Mouse (Mus musculus): Measurements from ENCODE around the gene Trp53bp2. TPM values are rescaled to one million over a fixed set of nuclear protein-coding genes. Genes with fewer than 3 reads are reported as not detected.

Trp53bp2 gene
- polyA plus RNA-seq, 1 experiment from 2014 or later = 25.5 TPM

DNA sequence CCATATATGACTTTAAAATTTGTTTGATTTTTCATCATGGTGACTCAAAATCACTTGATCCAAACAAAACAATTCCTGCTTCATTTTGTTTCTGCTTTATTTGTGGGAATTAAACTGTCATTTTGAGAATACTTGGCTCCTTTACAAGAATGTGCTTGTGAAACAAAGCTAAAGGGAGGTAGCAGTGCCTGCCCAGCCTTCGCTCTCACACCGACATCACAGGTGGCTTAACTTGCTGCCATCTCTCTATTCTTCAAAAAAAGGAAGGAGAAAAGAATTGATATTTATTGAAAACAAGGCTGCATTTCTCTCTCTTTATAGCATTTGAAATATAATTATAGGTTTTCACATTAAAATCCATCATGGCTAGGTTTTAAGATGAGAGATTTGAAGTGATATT is 15.3 kb downstream of the Trp53bp2 start:
- Histone ChIP-seq H3K27me3 (ENCODE audit: control insufficient read depth, insufficient read depth, low read length) (no peaks in the 10 kb centered on the region), H3K9me3 (ENCODE audit: control insufficient read depth, low read length) (no peaks in the 10 kb centered on the region), H3K4me1 (ENCODE audit: control insufficient read depth, insufficient read depth, low read length) (0 out of 2 replicates have a peak, but pooled peaks cover 9% of the 10 kb centered on the region), H3K4me3 (replicated peaks; ENCODE audit: low read depth, low read length) (no peak overlapping the region), H3K36me3 (ENCODE audit: control insufficient read depth, insufficient read depth, low read length) (peaks cover 2% of the 10 kb centered on the region; the same call in 1 of the 2 replicates), H3K9ac (replicated peaks; ENCODE audit: low read length) (no peak overlapping the region), H3K27ac (replicated peaks; ENCODE audit: low read depth, low read length) (no peak overlapping the region), H3K4me2 (ENCODE audit: low read length) (no peak overlapping the region)
- no peak for DNase-seq
- no peak for ATAC-seq (ENCODE audit: low FRiP score, low TSS enrichment)
- 86% methylated on average over 2 of the region's 2 CpGs for WGBS

DNA sequence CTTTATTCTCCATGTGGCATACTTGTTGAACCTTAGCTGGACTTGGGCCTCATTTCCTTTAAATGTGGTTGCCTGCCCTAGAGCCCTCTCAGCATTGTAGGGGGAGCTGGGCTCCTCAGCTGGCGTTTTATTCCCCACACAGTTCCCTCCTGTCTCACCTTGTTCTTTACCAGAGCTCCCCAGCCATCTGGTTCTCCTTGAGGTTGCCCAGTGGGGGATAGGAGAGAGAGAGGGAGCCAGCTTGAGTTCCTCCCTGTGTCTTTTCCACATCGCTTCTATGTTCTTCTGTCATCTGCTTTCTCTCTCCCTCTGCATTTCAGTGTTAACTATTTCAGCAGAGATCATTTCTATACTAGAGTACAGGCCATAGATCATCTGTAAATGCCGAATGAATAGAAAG is 16.2 kb downstream of the Trp53bp2 start:
- H3K4me3 ChIP-seq (replicated peaks; ENCODE audit: low read depth, low read length) = no peak overlapping the region
- 70% methylated on average over 3 of the region's 3 CpGs for WGBS
- no peak overlapping the region for H3K4me2 ChIP-seq (ENCODE audit: low read length)
- no peak overlapping the region for H3K9ac ChIP-seq (replicated peaks; ENCODE audit: low read length)
- no peak overlapping the region for H3K27ac ChIP-seq (replicated peaks; ENCODE audit: low read depth, low read length)
- 0 out of 2 replicates have a peak, but pooled peaks cover 9% of the 10 kb centered on the region for H3K4me1 ChIP-seq (ENCODE audit: control insufficient read depth, insufficient read depth, low read length)
- H3K36me3 ChIP-seq (ENCODE audit: control insufficient read depth, insufficient read depth, low read length) = peaks cover 5% of the 10 kb centered on the region; the same call in 1 of the 2 replicates
- no peak for DNase-seq
- ATAC-seq (ENCODE audit: low FRiP score, low TSS enrichment) = no peak
- H3K27me3 ChIP-seq (ENCODE audit: control insufficient read depth, insufficient read depth, low read length) = no peaks in the 10 kb centered on the region
- no peaks in the 10 kb centered on the region for H3K9me3 ChIP-seq (ENCODE audit: control insufficient read depth, low read length)

DNA sequence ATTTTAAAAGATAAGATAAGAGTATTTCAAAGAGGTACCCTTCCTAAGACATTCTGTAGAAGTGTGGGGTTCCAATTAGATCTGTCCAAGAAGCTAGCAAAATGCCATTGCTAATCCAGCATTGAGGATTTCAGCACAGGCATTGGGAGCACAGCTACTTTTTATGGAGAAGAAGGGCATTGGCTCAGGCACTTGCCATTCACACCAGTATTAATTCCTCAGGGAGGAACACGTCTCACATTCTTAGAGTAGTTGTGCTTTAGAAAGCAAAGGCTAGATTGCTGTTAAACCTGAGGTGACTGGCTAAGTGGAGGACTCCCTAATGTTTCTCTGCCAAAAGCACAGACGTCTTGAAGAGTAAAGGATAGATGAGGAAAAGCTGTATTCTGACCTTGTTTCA is 17.5 kb downstream of the Trp53bp2 start:
- 49% methylated on average over 2 of the region's 2 CpGs for WGBS
- Histone ChIP-seq H3K36me3 (ENCODE audit: control insufficient read depth, insufficient read depth, low read length) (peaks cover 16% of the 10 kb centered on the region), H3K27ac (replicated peaks; ENCODE audit: low read depth, low read length) (no peak overlapping the region)

DNA sequence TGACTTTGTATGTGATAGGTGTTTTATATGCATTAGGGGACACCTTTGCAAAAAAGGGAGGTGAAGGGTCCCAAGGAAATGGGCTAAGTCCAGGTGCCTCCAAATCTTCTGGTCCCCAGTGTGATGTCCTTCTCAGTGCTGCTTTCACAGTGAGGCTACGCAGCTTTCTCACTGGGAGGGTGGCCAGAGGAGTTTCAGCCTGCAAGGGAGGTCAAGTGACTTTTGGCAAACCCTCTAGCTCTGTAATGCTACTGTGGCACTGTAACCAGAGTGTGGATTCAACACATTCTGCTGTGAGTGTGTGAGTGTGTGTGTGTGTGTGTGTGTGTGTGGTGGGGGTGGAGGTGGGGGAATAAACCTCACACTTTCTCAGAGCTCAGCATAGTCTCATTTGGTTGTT is 18.5 kb downstream of the Trp53bp2 start:
- Histone ChIP-seq H3K27me3 (ENCODE audit: control insufficient read depth, insufficient read depth, low read length) (no peaks in the 10 kb centered on the region), H3K27ac (replicated peaks; ENCODE audit: low read depth, low read length) (no peak overlapping the region), H3K4me3 (replicated peaks; ENCODE audit: low read depth, low read length) (no peak overlapping the region), H3K4me2 (ENCODE audit: low read length) (no peak overlapping the region), H3K9ac (replicated peaks; ENCODE audit: low read length) (no peak overlapping the region), H3K4me1 (ENCODE audit: control insufficient read depth, insufficient read depth, low read length) (0 out of 2 replicates have a peak, but pooled peaks cover 9% of the 10 kb centered on the region), H3K36me3 (ENCODE audit: control insufficient read depth, insufficient read depth, low read length) (peaks cover 26% of the 10 kb centered on the region), H3K9me3 (ENCODE audit: control insufficient read depth, low read length) (no peaks in the 10 kb centered on the region)
- ATAC-seq (ENCODE audit: low FRiP score, low TSS enrichment) (no peak), DNase-seq (no peak)
- WGBS = 85% methylated on average over 1 of the region's 1 CpGs

More for the DNA sequence above, 17.5 kb downstream of the Trp53bp2 start:
- Histone ChIP-seq H3K4me2 (ENCODE audit: low read length) (no peak overlapping the region), H3K9me3 (ENCODE audit: control insufficient read depth, low read length) (no peaks in the 10 kb centered on the region), H3K4me1 (ENCODE audit: control insufficient read depth, insufficient read depth, low read length) (0 out of 2 replicates have a peak, but pooled peaks cover 9% of the 10 kb centered on the region), H3K9ac (replicated peaks; ENCODE audit: low read length) (no peak overlapping the region), H3K27me3 (ENCODE audit: control insufficient read depth, insufficient read depth, low read length) (no peaks in the 10 kb centered on the region), H3K4me3 (replicated peaks; ENCODE audit: low read depth, low read length) (no peak overlapping the region)
- ATAC-seq (ENCODE audit: low FRiP score, low TSS enrichment) = no peak
- no peak for DNase-seq

DNA sequence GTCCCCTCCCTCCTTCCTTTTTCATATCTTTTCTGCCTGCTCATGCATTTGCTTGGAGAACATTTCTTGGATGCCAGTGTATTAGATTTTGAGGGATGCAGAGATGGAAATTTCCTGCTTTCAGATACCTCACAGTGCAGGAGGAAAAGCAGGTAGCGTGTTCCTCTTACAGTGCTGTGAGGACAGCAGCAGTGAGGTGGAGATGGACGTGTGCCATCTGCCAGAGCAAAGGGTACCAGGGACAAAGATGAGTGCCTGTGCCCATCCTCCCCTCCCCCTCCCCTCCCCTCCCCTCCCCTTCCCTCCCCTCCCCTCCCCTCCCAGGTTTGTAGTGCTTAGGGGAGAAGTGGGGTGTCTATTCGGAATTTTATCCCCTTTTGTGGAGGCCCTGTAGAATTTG is 20.9 kb downstream of the Trp53bp2 start:
- no peaks in the 10 kb centered on the region for H3K27me3 ChIP-seq (ENCODE audit: control insufficient read depth, insufficient read depth, low read length)
- DNase-seq (no peak), ATAC-seq (ENCODE audit: low FRiP score, low TSS enrichment) (no peak)
- H3K27ac ChIP-seq (replicated peaks; ENCODE audit: low read depth, low read length) = no peak overlapping the region
- H3K4me3 ChIP-seq (replicated peaks; ENCODE audit: low read depth, low read length) = no peak overlapping the region
- H3K9ac ChIP-seq (replicated peaks; ENCODE audit: low read length) = no peak overlapping the region
- 81% methylated on average over 3 of the region's 3 CpGs for WGBS
- no peaks in the 10 kb centered on the region for H3K9me3 ChIP-seq (ENCODE audit: control insufficient read depth, low read length)
- peaks cover 43% of the 10 kb centered on the region for H3K36me3 ChIP-seq (ENCODE audit: control insufficient read depth, insufficient read depth, low read length)
- H3K4me1 ChIP-seq (ENCODE audit: control insufficient read depth, insufficient read depth, low read length) = 0 out of 2 replicates have a peak, but pooled peaks cover 9% of the 10 kb centered on the region
- no peak overlapping the region for H3K4me2 ChIP-seq (ENCODE audit: low read length)

DNA sequence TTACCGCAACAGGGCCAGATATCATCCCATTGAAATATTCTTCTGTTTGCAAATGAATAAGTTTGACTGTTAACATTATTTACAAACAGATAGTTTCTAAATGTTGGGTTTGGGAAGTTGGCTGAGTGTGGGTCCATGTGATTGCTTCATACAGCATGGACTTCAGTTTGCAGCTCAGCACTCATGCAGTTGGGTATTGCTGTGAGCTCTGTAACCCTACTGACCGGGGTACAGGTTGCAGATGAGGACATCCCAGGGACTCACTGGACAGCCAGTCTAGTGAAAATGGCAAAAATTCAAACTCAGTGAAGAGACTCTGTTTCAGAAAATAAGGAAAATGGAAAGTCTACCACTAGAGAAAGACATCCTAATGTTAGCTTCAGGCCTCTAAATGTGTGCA is 21.7 kb downstream of the Trp53bp2 start:
- H3K4me2 ChIP-seq (ENCODE audit: low read length) = no peak overlapping the region
- H3K4me3 ChIP-seq (replicated peaks; ENCODE audit: low read depth, low read length) = no peak overlapping the region
- ATAC-seq (ENCODE audit: low FRiP score, low TSS enrichment) (no peak), DNase-seq (no peak)
- H3K9ac ChIP-seq (replicated peaks; ENCODE audit: low read length) = no peak overlapping the region
- H3K27ac ChIP-seq (replicated peaks; ENCODE audit: low read depth, low read length) = no peak overlapping the region
- 97% methylated on average over 2 of the region's 2 CpGs for WGBS
- H3K27me3 ChIP-seq (ENCODE audit: control insufficient read depth, insufficient read depth, low read length) = no peaks in the 10 kb centered on the region
- H3K9me3 ChIP-seq (ENCODE audit: control insufficient read depth, low read length) = no peaks in the 10 kb centered on the region
- peaks cover 47% of the 10 kb centered on the region for H3K36me3 ChIP-seq (ENCODE audit: control insufficient read depth, insufficient read depth, low read length)
- H3K4me1 ChIP-seq (ENCODE audit: control insufficient read depth, insufficient read depth, low read length) = 0 out of 2 replicates have a peak, but pooled peaks cover 6% of the 10 kb centered on the region

DNA sequence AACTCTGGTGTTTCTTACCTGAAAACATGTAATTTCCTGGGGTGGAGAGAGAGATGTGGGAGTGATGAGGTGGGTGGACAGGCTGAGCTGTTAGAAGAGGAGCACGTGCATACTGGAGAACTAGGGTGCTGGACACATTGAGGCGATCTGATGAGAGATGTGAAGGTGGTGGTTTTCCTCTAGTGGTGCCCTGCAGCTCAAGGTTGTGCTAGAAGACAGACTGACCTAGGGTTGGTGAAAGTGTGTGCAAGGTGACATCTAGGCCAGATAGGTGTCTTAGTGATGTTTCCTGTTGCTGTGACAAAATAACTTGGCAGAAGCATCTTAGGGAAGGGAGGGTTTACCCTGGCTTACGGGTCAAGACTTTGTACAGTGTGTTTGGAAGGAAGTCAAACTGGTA is 23.1 kb downstream of the Trp53bp2 start:
- DNase-seq (no peak), ATAC-seq (ENCODE audit: low FRiP score, low TSS enrichment) (no peak)
- no peak overlapping the region for H3K9ac ChIP-seq (replicated peaks; ENCODE audit: low read length)
- H3K4me2 ChIP-seq (ENCODE audit: low read length) = no peak overlapping the region
- 99% methylated on average over 3 of the region's 3 CpGs for WGBS
- no peaks in the 10 kb centered on the region for H3K9me3 ChIP-seq (ENCODE audit: control insufficient read depth, low read length)
- H3K27me3 ChIP-seq (ENCODE audit: control insufficient read depth, insufficient read depth, low read length) = no peaks in the 10 kb centered on the region
- no peak overlapping the region for H3K27ac ChIP-seq (replicated peaks; ENCODE audit: low read depth, low read length)
- H3K4me1 ChIP-seq (ENCODE audit: control insufficient read depth, insufficient read depth, low read length) = no peaks in the 10 kb centered on the region
- no peak overlapping the region for H3K4me3 ChIP-seq (replicated peaks; ENCODE audit: low read depth, low read length)
- peaks cover 59% of the 10 kb centered on the region for H3K36me3 ChIP-seq (ENCODE audit: control insufficient read depth, insufficient read depth, low read length)

DNA sequence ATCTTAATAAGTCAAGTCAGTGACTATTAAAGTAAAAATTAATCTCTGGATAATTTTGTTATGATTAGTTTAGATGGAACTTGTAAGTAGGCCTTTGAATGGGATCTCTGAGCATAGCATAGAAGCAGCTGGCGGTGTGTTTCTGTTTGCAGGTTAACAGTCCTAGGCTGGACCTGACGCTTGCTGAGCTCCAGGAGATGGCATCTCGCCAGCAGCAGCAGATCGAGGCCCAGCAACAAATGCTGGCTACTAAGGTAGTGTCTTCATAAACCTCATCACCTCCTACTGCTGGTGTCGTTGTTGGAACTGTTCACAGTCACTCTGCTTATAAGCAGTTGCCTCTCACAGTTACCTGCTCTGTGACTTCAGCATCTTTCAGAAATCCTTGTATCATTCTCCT is 27.8 kb downstream of the Trp53bp2 start:
- Histone ChIP-seq H3K9me3 (ENCODE audit: control insufficient read depth, low read length) (no peaks in the 10 kb centered on the region), H3K27ac (replicated peaks; ENCODE audit: low read depth, low read length) (no peak overlapping the region), H3K4me2 (ENCODE audit: low read length) (no peak overlapping the region), H3K27me3 (ENCODE audit: control insufficient read depth, insufficient read depth, low read length) (no peaks in the 10 kb centered on the region), H3K4me1 (ENCODE audit: control insufficient read depth, insufficient read depth, low read length) (no peaks in the 10 kb centered on the region), H3K4me3 (replicated peaks; ENCODE audit: low read depth, low read length) (no peak overlapping the region), H3K36me3 (ENCODE audit: control insufficient read depth, insufficient read depth, low read length) (peaks cover 72% of the 10 kb centered on the region), H3K9ac (replicated peaks; ENCODE audit: low read length) (no peak overlapping the region)
- ATAC-seq (ENCODE audit: low FRiP score, low TSS enrichment) (no peak), DNase-seq (no peak)
- 86% methylated on average over 5 of the region's 5 CpGs for WGBS

DNA sequence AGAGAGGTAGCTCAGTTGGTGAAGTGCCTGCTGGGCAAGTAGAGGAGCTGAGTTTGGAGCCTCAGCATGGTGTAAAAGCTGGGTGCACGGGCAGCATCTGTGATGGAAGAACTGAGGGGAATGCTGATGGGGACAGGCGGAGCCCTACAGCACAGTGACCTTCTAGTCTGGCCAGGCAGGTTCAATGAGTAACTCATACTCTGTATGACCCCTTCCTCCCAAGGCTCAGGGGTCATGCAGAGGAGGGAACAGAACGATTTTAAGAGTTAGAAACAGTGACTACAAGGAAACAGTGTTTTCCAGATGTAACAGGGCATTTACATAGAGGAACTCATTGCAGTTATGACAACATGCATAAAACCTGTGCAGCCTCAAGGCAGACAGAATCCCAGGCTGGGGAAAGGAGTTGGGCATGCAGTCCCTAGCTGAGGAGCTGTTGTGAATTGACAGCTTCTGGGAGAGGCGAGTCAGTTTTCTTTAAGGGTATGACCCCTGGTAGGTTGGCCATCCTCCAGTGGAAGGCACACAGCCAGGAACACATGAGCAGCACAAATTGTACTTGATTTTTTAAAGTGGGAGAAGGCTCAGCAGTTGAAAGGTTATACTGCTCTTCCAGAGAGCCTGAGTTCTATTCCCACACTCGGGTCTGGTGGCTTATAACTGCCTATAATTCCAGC is 30.7 kb downstream of the Trp53bp2 start:
- 86% methylated on average over 5 of the region's 5 CpGs for WGBS
- Histone ChIP-seq H3K9ac (replicated peaks; ENCODE audit: low read length) (no peak overlapping the region), H3K4me3 (replicated peaks; ENCODE audit: low read depth, low read length) (no peak overlapping the region), H3K27ac (replicated peaks; ENCODE audit: low read depth, low read length) (no peak overlapping the region), H3K27me3 (ENCODE audit: control insufficient read depth, insufficient read depth, low read length) (no peaks in the 10 kb centered on the region), H3K4me2 (ENCODE audit: low read length) (no peak overlapping the region), H3K4me1 (ENCODE audit: control insufficient read depth, insufficient read depth, low read length) (no peaks in the 10 kb centered on the region), H3K36me3 (ENCODE audit: control insufficient read depth, insufficient read depth, low read length) (peaks cover 76% of the 10 kb centered on the region), H3K9me3 (ENCODE audit: control insufficient read depth, low read length) (no peaks in the 10 kb centered on the region)
- ATAC-seq (ENCODE audit: low FRiP score, low TSS enrichment) = no peak
- DNase-seq = no peak

Measured in midbrain, embryonic 14.5 days (tissue).